Mouse (Mus musculus): ENCODE data around the gene Tgm4.

- no peak for TF ChIP-seq CTCF (IDR thresholded peaks at IDR 0.05; ENCODE audit: low read depth)
- TF ChIP-seq EP300 (IDR thresholded peaks at IDR 0.05; ENCODE audit: low read depth), result no peak
Measured at GRCm38 (mm10) chr9:123103425-123103824, 68.9 kb downstream of the Tgm4 start.

All from liver, postnatal 0 days (tissue).